Mouse (Mus musculus) cerebellum, adult 2 months (tissue): ENCODE results near the gene Mical3.

Source experiments
- CTCF ChIP-seq: fragments of 200-500 bp; IDR thresholded peaks from 2 replicates; pipeline ENCODE4 v1.5.1; 2011; ENCODE audit warnings: low read depth, mild to moderate bottlenecking, control low read depth, low read length, moderate library complexity, borderline replicate concordance; ENCODE audit not compliant: insufficient read depth
- POLR2A ChIP-seq: fragments of 200-500 bp; IDR thresholded peaks from 2 replicates; pipeline ENCODE4 v1.6.1; 2011; ENCODE audit warnings: low read length, control low read depth, borderline replicate concordance; ENCODE audit not compliant: insufficient read depth

DNA sequence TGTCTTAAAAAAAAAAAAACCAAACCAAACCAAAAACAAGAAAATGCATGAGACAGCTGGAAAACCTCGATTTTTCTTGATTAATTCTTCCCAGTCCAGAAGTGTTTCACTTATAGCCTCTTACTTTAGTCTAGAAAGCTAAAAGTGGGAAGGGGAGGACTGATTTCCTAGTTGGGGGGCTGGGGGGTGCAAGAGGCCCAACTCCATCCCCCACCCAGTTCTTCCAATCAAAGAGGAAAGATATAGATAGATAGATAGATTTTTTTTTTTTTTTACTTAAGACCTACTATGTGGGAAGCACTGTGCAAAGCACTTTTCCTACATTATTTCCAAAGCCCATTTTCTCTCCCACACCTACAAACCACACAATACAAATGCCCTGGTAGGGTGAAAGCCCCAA lies 22.7 kb downstream of the Mical3 start:
- TF ChIP-seq POLR2A, result no peak
- TF ChIP-seq CTCF, result no peak
